Mouse (Mus musculus) small intestine, adult 2 months (tissue): ENCODE results near the gene Grk3. TPM values are rescaled to one million over a fixed set of nuclear protein-coding genes. Genes with fewer than 3 reads are reported as not detected.

ENCODE experiments used
- H3K27ac ChIP-seq: fragments of 200-500 bp; 2 replicates; pipeline ENCODE4 v1.5.1; 2012; ENCODE audit warnings: low read depth, low read length, control low read depth, inconsistent platforms; ENCODE audit not compliant: insufficient read depth
- H3K27me3 ChIP-seq: fragments of 200-500 bp; 2 replicates; pipeline ENCODE4 v1.6.1; 2012; ENCODE audit warnings: mild to moderate bottlenecking, moderate library complexity, low read length, inconsistent platforms; ENCODE audit not compliant: control insufficient read depth, insufficient read depth
- H3K36me3 ChIP-seq: fragments of 200-500 bp; 2 replicates; pipeline ENCODE4 v1.6.1; 2012; ENCODE audit warnings: mild to moderate bottlenecking, low read length, control low read depth, inconsistent platforms; ENCODE audit not compliant: control insufficient read depth, insufficient read depth
- H3K4me1 ChIP-seq: fragments of 200-500 bp; 2 replicates; pipeline ENCODE4 v1.6.1; 2012; ENCODE audit warnings: low read length, inconsistent platforms, mixed read lengths; ENCODE audit not compliant: control insufficient read depth, insufficient read depth, insufficient read length
- H3K4me3 ChIP-seq: fragments of 200-500 bp; 2 replicates; pipeline ENCODE4 v1.5.1; 2012; ENCODE audit warnings: low read depth, mild to moderate bottlenecking, control low read depth, inconsistent platforms, low read length, moderate library complexity
- CTCF ChIP-seq: fragments of 200-500 bp; IDR thresholded peaks from 2 replicates; pipeline ENCODE4 v1.5.1; 2012; ENCODE audit warnings: low read depth, mild to moderate bottlenecking, control low read depth, inconsistent platforms, low read length, moderate library complexity, mixed read lengths; ENCODE audit not compliant: insufficient replicate concordance, insufficient read length; ENCODE audit errors: extremely low read depth
- POLR2A ChIP-seq: fragments of 200-500 bp; IDR thresholded peaks from 2 replicates; pipeline ENCODE4 v1.6.1; 2012; ENCODE audit warnings: low read depth, mild to moderate bottlenecking, control low read depth, inconsistent platforms, low read length, moderate library complexity
- WGBS: fragments of 180-500 bp; shearing (Covaris S2); methylation state at CpG from one replicate; pipeline ENCODE4 v1.1.7; 2018; 5-methylcytosine and 5-hydroxymethylcytosine counted together
- polyA plus RNA-seq: library from polyadenylated mRNA; depleted of rRNA; stranded (reverse); fragments of >200 nt; gene quantifications from 2 replicates; pipeline ENCODE4 v1.2.3, GENCODE M21; 2012

The Grk3 gene
- polyA plus RNA-seq, 1 experiment = 4.4 TPM

DNA sequence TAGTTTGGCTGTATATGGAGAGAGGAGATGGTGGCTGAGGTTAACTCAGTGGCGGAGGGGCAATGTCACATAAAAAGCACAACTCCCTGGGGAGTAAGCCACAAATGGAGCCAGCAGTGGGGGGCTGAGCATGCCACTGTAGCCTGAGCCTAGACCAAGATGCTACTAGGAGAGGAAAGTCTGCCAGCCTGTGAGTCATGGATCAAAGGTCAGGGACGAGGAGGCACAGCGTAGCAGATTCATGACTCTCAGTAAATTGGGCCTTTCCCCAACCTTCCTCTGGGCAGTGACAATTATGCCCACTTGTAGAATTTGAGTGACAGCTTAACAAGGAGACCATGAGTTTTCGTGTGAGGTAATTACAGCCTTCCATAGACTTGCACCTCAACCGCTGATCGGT, 33.7 kb downstream of the Grk3 start:
- 45% methylated on average over 6 of the region's 6 CpGs for WGBS
- no peak overlapping the region for H3K4me3 ChIP-seq
- no peak overlapping the region for H3K27ac ChIP-seq
- peaks cover 6% of the 10 kb centered on the region; the same call in 1 of the 2 replicates for H3K4me1 ChIP-seq
- no peak for TF ChIP-seq CTCF
- TF ChIP-seq POLR2A = no peak
- no peaks in the 10 kb centered on the region for H3K27me3 ChIP-seq
- no peaks in the 10 kb centered on the region for H3K36me3 ChIP-seq

DNA sequence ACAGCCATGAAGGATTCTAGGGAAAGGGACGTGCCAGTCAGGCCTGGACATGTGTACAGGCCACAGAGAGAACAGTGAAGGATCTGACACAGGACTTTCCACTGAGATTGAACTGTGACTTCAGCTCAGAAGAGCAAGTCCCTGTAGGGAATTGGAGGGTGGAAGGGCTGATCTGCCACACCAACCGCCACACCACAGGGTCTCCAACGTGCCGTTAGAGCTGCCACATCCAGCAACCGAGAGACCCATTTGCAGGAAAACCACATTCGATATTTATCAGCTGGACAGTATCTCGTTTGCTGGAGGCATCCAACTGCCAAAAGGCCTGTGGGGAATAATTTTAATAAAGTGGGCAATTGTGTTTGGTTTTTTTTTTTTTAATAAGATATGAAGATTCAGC, 35.9 kb downstream of the Grk3 start:
- Histone ChIP-seq H3K27me3 (no peaks in the 10 kb centered on the region), H3K27ac (no peak overlapping the region), H3K4me1 (peaks cover 4% of the 10 kb centered on the region; the same call in 1 of the 2 replicates), H3K36me3 (no peaks in the 10 kb centered on the region), H3K4me3 (no peak overlapping the region)
- 85% methylated on average over 7 of the region's 7 CpGs for WGBS
- TF ChIP-seq CTCF (no peak), POLR2A (no peak)

- WGBS = 85% methylated on average over 9 of the region's 9 CpGs
Measured at GRCm38 (mm10) chr5:112979195-112979594, 36.4 kb downstream of the Grk3 start.

GRCm38 (mm10) chr5:112977089-112977488, 38.5 kb downstream of the Grk3 start:
- TF ChIP-seq POLR2A (no peak), CTCF (no peak)
- H3K4me3 ChIP-seq = no peak overlapping the region
- WGBS = 74% methylated on average over 5 of the region's 5 CpGs

More at GRCm38 (mm10) chr5:112979195-112979594, 36.4 kb downstream of the Grk3 start:
- Histone ChIP-seq H3K4me3 (no peak overlapping the region), H3K4me1 (peaks cover 4% of the 10 kb centered on the region; the same call in 1 of the 2 replicates), H3K27ac (no peak overlapping the region), H3K36me3 (no peaks in the 10 kb centered on the region), H3K27me3 (no peaks in the 10 kb centered on the region)
- no peak for TF ChIP-seq POLR2A
- TF ChIP-seq CTCF = no peak

DNA sequence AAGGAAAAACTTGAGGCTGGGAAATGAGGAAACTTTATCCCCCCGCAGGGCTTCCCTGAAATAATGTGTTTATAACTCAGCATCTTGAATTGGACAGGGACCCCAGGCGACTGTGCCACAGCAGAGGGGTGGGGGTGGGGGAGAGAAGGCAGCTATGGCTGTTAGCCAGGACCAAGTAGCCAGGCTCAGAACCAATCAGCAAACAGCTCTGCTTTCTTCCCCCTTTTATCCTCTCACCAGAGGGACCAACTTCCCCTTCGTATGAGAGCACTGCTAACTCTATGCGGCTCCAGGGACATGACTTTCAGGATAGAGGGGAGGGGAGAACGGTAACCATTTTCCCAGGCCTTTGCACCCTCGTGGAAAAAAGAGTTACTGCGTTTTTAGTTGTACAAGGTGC, 42.0 kb downstream of the Grk3 start:
- H3K27me3 ChIP-seq = no peaks in the 10 kb centered on the region
- H3K4me1 ChIP-seq = no peaks in the 10 kb centered on the region; the same call in 1 of the 2 replicates
- no peaks in the 10 kb centered on the region for H3K36me3 ChIP-seq
- 73% methylated on average over 7 of the region's 7 CpGs for WGBS
- TF ChIP-seq CTCF (no peak), POLR2A (no peak)
- no peak overlapping the region for H3K4me3 ChIP-seq
- no peak overlapping the region for H3K27ac ChIP-seq

More at GRCm38 (mm10) chr5:112977089-112977488, 38.5 kb downstream of the Grk3 start:
- peaks cover 4% of the 10 kb centered on the region; the same call in 1 of the 2 replicates for H3K4me1 ChIP-seq
- no peak overlapping the region for H3K27ac ChIP-seq
- no peaks in the 10 kb centered on the region for H3K36me3 ChIP-seq
- H3K27me3 ChIP-seq = no peaks in the 10 kb centered on the region

DNA sequence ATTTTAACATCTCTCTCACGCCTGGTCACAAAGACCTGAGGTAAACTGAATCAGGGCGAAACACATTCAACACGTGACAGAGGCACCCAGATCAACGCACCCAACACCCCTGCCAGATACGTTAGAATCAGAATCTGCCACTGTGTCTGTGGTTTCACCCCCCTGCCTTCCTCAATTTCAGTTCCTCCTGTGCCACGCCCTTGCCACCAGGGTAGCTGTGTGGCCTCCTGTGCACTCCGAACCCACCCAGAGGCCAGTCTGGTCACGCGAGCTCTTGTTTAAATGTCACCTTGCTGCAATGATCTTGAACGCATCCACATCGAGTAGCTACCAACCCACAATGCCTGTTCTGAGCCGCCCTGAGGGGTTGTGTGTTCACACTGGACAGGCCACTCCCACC, 43.3 kb downstream of the Grk3 start:
- TF ChIP-seq POLR2A = no peak
- TF ChIP-seq CTCF = no peak
- Histone ChIP-seq H3K4me3 (no peak overlapping the region), H3K36me3 (no peaks in the 10 kb centered on the region), H3K27ac (no peak overlapping the region), H3K4me1 (no peaks in the 10 kb centered on the region; the same call in 1 of the 2 replicates), H3K27me3 (no peaks in the 10 kb centered on the region)
- 69% methylated on average over 12 of the region's 12 CpGs for WGBS

DNA sequence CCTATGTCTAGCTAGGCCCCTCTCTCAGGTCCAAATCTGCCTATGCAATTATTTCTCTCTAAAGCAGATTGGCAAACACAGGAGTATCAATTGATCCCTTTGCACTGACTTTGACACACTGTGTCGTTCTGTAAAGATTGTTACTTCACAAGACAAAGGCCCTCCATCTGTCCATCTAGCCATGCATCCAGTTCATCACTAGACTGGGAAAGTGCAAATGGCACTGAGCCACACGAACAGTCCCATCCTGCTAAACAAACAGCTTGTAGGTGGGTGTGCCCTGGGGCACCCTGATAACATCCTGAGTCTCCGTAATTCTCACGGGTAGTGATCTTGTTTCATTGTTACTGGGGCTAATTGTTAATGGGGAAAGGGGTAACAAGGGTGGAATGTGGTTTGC, 52.1 kb downstream of the Grk3 start:
- H3K27ac ChIP-seq = no peak overlapping the region
- no peak for TF ChIP-seq POLR2A
- no peak for TF ChIP-seq CTCF
- H3K4me3 ChIP-seq = no peak overlapping the region
- H3K4me1 ChIP-seq = no peaks in the 10 kb centered on the region
- H3K27me3 ChIP-seq = no peaks in the 10 kb centered on the region
- peaks cover 3% of the 10 kb centered on the region for H3K36me3 ChIP-seq
- 27% methylated on average over 4 of the region's 4 CpGs for WGBS
